Mouse (Mus musculus): ENCODE measurements around the gene Mapk8. TPM values are rescaled to one million over a fixed set of nuclear protein-coding genes. Genes with fewer than 3 reads are reported as not detected.
"Not testable (repeated sequence)": the region's sequence is repeated elsewhere in the genome, so short reads cannot be mapped to it uniquely, and the experiment has no call there.

Mapk8 gene
- polyA plus RNA-seq, 1 experiment from 2014 or later: 27.1 TPM

GRCm38 (mm10) chr14:33450331-33450730, 3.4 kb upstream of the Mapk8 start:
- no peak overlapping the region for H3K27ac ChIP-seq (ENCODE audit: low read depth, low read length)
- peaks cover 3% of the 10 kb centered on the region for H3K4me1 ChIP-seq (ENCODE audit: control insufficient read depth, insufficient read depth, low read depth, low read length)
- H3K36me3 ChIP-seq (ENCODE audit: control insufficient read depth, insufficient read depth, low read length): no peaks in the 10 kb centered on the region
- H3K4me2 ChIP-seq (ENCODE audit: low read length): no peak overlapping the region
- no peak overlapping the region for H3K4me3 ChIP-seq (ENCODE audit: low read length)
- no peaks in the 10 kb centered on the region; the same call in 1 of the 2 replicates for H3K27me3 ChIP-seq (replicated peaks; ENCODE audit: control insufficient read depth, insufficient read depth, low read length)
- no peak for ATAC-seq
- no peak overlapping the region for H3K9ac ChIP-seq (ENCODE audit: low read depth, low read length)
- no peaks in the 10 kb centered on the region for H3K9me3 ChIP-seq (ENCODE audit: control insufficient read depth, low read length)

- H3K36me3 ChIP-seq (ENCODE audit: control insufficient read depth, insufficient read depth, low read length): no peaks in the 10 kb centered on the region
- peaks cover 7% of the 10 kb centered on the region for H3K4me1 ChIP-seq (ENCODE audit: control insufficient read depth, insufficient read depth, low read depth, low read length)
- 88% methylated on average over 2 of the region's 2 CpGs for WGBS
- no peak overlapping the region for H3K4me3 ChIP-seq (ENCODE audit: low read length)
- H3K4me2 ChIP-seq (ENCODE audit: low read length): no peak overlapping the region
- no peaks in the 10 kb centered on the region; the same call in 1 of the 2 replicates for H3K27me3 ChIP-seq (replicated peaks; ENCODE audit: control insufficient read depth, insufficient read depth, low read length)
- ATAC-seq: no peak
- H3K9ac ChIP-seq (ENCODE audit: low read depth, low read length): no peak overlapping the region
- H3K27ac ChIP-seq (ENCODE audit: low read depth, low read length): no peak overlapping the region
- no peaks in the 10 kb centered on the region for H3K9me3 ChIP-seq (ENCODE audit: control insufficient read depth, low read length)
Observed at GRCm38 (mm10) chr14:33449296-33449840, 2.4 kb upstream of the Mapk8 start.

- H3K4me3 ChIP-seq (ENCODE audit: low read length): no peak overlapping the region
- no peak for ATAC-seq
- H3K36me3 ChIP-seq (ENCODE audit: control insufficient read depth, insufficient read depth, low read length): no peaks in the 10 kb centered on the region
- no peak overlapping the region for H3K27ac ChIP-seq (ENCODE audit: low read depth, low read length)
- H3K4me2 ChIP-seq (ENCODE audit: low read length): no peak overlapping the region
- no peaks in the 10 kb centered on the region; the same call in 1 of the 2 replicates for H3K27me3 ChIP-seq (replicated peaks; ENCODE audit: control insufficient read depth, insufficient read depth, low read length)
- no peaks in the 10 kb centered on the region for H3K9me3 ChIP-seq (ENCODE audit: control insufficient read depth, low read length)
- 82% methylated on average over 4 of the region's 4 CpGs for WGBS
- peaks cover 7% of the 10 kb centered on the region for H3K4me1 ChIP-seq (ENCODE audit: control insufficient read depth, insufficient read depth, low read depth, low read length)
- no peak overlapping the region for H3K9ac ChIP-seq (ENCODE audit: low read depth, low read length)
Observed at GRCm38 (mm10) chr14:33448276-33448675, 1.3 kb upstream of the Mapk8 start.

GRCm38 (mm10) chr14:33446561-33447023, 366 bp downstream of the Mapk8 start:
- peak overlapping the region; percentile 95 for H3K9ac ChIP-seq (ENCODE audit: low read depth, low read length)
- peaks cover 7% of the 10 kb centered on the region for H3K4me1 ChIP-seq (ENCODE audit: control insufficient read depth, insufficient read depth, low read depth, low read length)
- H3K9me3 ChIP-seq (ENCODE audit: control insufficient read depth, low read length): no peaks in the 10 kb centered on the region
- H3K27ac ChIP-seq (ENCODE audit: low read depth, low read length): peak overlapping the region; percentile 92
- peak overlapping the region; percentile 56 for H3K4me2 ChIP-seq (ENCODE audit: low read length)
- WGBS: under 1% methylated on average over 24 of the region's 72 CpGs
- ATAC-seq: no peak; the same call in none of the 2 replicates
- H3K27me3 ChIP-seq (replicated peaks; ENCODE audit: control insufficient read depth, insufficient read depth, low read length): no peaks in the 10 kb centered on the region; the same call in 1 of the 2 replicates
- H3K36me3 ChIP-seq (ENCODE audit: control insufficient read depth, insufficient read depth, low read length): no peaks in the 10 kb centered on the region
- peak overlapping the region; percentile 89 for H3K4me3 ChIP-seq (ENCODE audit: low read length)

- Histone ChIP-seq H3K27me3 (replicated peaks; ENCODE audit: control insufficient read depth, insufficient read depth, low read length) (no peaks in the 10 kb centered on the region; the same call in 1 of the 2 replicates), H3K4me3 (ENCODE audit: low read length) (peak overlapping the region; percentile 89), H3K4me2 (ENCODE audit: low read length) (peak overlapping the region; percentile 56), H3K9ac (ENCODE audit: low read depth, low read length) (peak overlapping the region; percentile 95), H3K36me3 (ENCODE audit: control insufficient read depth, insufficient read depth, low read length) (no peaks in the 10 kb centered on the region), H3K27ac (ENCODE audit: low read depth, low read length) (no peak overlapping the region), H3K9me3 (ENCODE audit: control insufficient read depth, low read length) (no peaks in the 10 kb centered on the region), H3K4me1 (ENCODE audit: control insufficient read depth, insufficient read depth, low read depth, low read length) (peaks cover 7% of the 10 kb centered on the region)
- WGBS: 39% methylated on average over 3 of the region's 3 CpGs
- ATAC-seq: no peak
Observed at GRCm38 (mm10) chr14:33445962-33446361, 996 bp downstream of the Mapk8 start.

GRCm38 (mm10) chr14:33443780-33444179, 3.2 kb downstream of the Mapk8 start:
- Histone ChIP-seq H3K27ac (ENCODE audit: low read depth, low read length) (no peak overlapping the region), H3K9me3 (ENCODE audit: control insufficient read depth, low read length) (no peaks in the 10 kb centered on the region), H3K27me3 (replicated peaks; ENCODE audit: control insufficient read depth, insufficient read depth, low read length) (no peaks in the 10 kb centered on the region; the same call in 1 of the 2 replicates), H3K4me2 (ENCODE audit: low read length) (no peak overlapping the region), H3K4me1 (ENCODE audit: control insufficient read depth, insufficient read depth, low read depth, low read length) (peaks cover 7% of the 10 kb centered on the region), H3K9ac (ENCODE audit: low read depth, low read length) (no peak overlapping the region), H3K36me3 (ENCODE audit: control insufficient read depth, insufficient read depth, low read length) (no peaks in the 10 kb centered on the region), H3K4me3 (ENCODE audit: low read length) (no peak overlapping the region)
- 91% methylated on average over 2 of the region's 2 CpGs for WGBS
- ATAC-seq: no peak

GRCm38 (mm10) chr14:33432485-33432884, 14.5 kb downstream of the Mapk8 start:
- ATAC-seq: not testable (repeated sequence)

GRCm38 (mm10) chr14:33424124-33424523, 22.8 kb downstream of the Mapk8 start:
- H3K4me3 ChIP-seq (ENCODE audit: low read length): no peak overlapping the region
- H3K9ac ChIP-seq (ENCODE audit: low read depth, low read length): no peak overlapping the region
- H3K27ac ChIP-seq (ENCODE audit: low read depth, low read length): no peak overlapping the region
- no peaks in the 10 kb centered on the region for H3K9me3 ChIP-seq (ENCODE audit: control insufficient read depth, low read length)
- no peaks in the 10 kb centered on the region for H3K27me3 ChIP-seq (replicated peaks; ENCODE audit: control insufficient read depth, insufficient read depth, low read length)
- ATAC-seq: no peak
- no peaks in the 10 kb centered on the region for H3K36me3 ChIP-seq (ENCODE audit: control insufficient read depth, insufficient read depth, low read length)
- no peaks in the 10 kb centered on the region for H3K4me1 ChIP-seq (ENCODE audit: control insufficient read depth, insufficient read depth, low read depth, low read length)
- H3K4me2 ChIP-seq (ENCODE audit: low read length): no peak overlapping the region

More at GRCm38 (mm10) chr14:33432485-33432884, 14.5 kb downstream of the Mapk8 start:
- H3K27ac ChIP-seq (ENCODE audit: low read depth, low read length); H3K4me3 ChIP-seq (ENCODE audit: low read length); H3K9ac ChIP-seq (ENCODE audit: low read depth, low read length); H3K36me3 ChIP-seq (ENCODE audit: control insufficient read depth, insufficient read depth, low read length); H3K27me3 ChIP-seq (replicated peaks; ENCODE audit: control insufficient read depth, insufficient read depth, low read length); H3K4me2 ChIP-seq (ENCODE audit: low read length); H3K9me3 ChIP-seq (ENCODE audit: control insufficient read depth, low read length); H3K4me1 ChIP-seq (ENCODE audit: control insufficient read depth, insufficient read depth, low read depth, low read length): not testable (repeated sequence)
- 93% methylated on average over 4 of the region's 4 CpGs for WGBS

GRCm38 (mm10) chr14:33423003-33423402, 24.0 kb downstream of the Mapk8 start:
- no peaks in the 10 kb centered on the region for H3K4me1 ChIP-seq (ENCODE audit: control insufficient read depth, insufficient read depth, low read depth, low read length)
- WGBS: 94% methylated on average over 1 of the region's 1 CpGs
- H3K4me3 ChIP-seq (ENCODE audit: low read length): no peak overlapping the region
- H3K9ac ChIP-seq (ENCODE audit: low read depth, low read length): no peak overlapping the region
- H3K27ac ChIP-seq (ENCODE audit: low read depth, low read length): no peak overlapping the region
- ATAC-seq: no peak
- H3K27me3 ChIP-seq (replicated peaks; ENCODE audit: control insufficient read depth, insufficient read depth, low read length): no peaks in the 10 kb centered on the region
- H3K9me3 ChIP-seq (ENCODE audit: control insufficient read depth, low read length): no peaks in the 10 kb centered on the region
- H3K36me3 ChIP-seq (ENCODE audit: control insufficient read depth, insufficient read depth, low read length): no peaks in the 10 kb centered on the region
- no peak overlapping the region for H3K4me2 ChIP-seq (ENCODE audit: low read length)
